Mouse (Mus musculus): Measurements from ENCODE around the gene Pip5k1b. TPM values are rescaled to one million over a fixed set of nuclear protein-coding genes. Genes with fewer than 3 reads are reported as not detected.

Pip5k1b gene
- total RNA-seq, 2 experiments from 2014 or later, result 37.0 to 40.3 TPM

DNA sequence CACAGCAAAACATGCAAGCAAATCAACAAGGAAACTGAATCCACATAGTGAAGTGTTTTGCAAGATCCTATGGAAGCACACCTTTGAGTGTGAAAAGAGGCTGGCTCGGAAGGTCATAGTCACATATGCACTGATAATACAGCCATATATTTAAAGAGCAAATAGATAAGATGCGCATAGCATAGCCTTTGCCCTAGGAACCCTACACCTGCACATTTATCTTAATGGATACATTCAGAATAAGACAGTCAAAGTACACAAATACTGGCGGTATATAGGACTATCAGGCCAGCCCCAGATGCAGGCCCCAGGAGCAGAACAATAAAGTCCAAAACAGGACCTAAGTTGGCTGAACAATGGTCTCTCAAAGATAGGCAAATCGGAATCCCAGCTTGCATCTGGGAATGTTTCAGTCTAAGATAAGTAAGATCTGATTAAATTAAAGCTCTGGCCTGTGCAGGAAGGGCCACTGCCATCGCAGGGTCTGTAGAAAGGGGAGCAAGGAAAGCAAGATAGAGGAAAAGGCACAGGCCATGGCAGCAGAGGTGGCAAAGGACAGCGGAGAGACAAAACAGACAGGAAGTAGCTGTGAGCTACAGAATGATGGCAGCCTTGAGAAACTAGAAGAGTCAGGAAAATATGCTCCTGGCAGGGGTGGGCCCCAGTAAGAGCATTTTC lies 35.8 kb downstream of the Pip5k1b start:
- no peak for DNase-seq (ENCODE audit: low spot score in 2 of 2)

DNA sequence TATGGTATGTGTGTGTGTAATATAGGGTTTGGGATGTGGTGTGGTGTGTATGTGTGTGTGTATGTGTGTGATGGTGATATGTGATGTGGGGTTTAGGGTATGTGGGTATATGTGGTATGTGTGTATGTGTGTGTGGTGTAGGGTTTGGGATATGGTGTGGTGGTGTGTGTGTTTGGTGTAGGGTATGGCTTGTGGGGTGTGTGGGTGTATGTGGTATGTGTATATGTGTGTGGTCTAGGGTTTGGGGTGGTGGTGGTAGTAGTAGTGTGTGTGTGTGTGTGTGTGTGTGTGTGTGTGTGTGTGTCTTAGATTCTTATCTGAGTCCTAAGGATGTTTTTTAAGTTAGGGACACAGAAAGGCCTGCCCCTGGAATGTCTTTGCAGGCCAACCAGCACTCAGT lies 37.3 kb downstream of the Pip5k1b start:
- DNase-seq (ENCODE audit: low spot score in 2 of 2), result no peak

DNA sequence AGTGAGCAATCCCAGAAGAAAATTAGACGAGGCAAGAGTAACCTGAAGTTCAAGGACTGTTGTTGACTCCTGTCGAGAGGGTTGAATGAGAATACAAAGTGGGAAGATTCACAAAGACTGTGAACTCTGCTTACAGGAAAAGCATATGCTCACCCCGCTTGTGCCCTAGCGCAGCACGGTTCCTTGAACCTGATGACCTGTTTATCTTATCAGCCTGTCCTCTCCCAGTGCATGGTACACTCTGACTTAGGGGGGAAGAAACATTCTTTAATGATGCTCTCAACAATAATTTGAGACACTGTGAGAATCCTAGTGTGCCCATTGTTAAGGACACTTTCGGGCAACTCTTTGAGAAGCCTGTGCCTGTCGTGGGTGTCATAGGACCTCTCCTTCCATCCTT lies 38.6 kb downstream of the Pip5k1b start:
- DNase-seq (ENCODE audit: low spot score in 2 of 2), result no peak

DNA sequence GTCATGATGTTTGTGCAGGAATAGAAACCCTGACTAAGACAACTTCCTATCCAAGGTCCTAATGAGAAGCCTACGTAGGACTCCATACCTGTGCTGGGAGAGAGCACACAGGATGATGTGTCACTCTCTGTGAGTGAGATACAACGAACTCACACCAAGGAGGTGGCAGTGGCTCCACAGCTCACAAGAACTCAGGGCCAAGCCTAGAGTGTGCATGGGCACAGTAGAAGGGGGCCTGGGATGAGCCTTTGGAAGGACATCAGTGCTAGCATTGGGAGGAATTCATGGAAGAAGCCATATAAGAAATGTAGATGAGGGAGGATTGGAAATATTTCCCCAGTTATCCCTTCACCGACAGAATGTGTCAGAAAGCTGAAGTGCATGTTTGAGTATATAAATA lies 39.7 kb downstream of the Pip5k1b start:
- DNase-seq (ENCODE audit: low spot score in 2 of 2), result no peak

DNA sequence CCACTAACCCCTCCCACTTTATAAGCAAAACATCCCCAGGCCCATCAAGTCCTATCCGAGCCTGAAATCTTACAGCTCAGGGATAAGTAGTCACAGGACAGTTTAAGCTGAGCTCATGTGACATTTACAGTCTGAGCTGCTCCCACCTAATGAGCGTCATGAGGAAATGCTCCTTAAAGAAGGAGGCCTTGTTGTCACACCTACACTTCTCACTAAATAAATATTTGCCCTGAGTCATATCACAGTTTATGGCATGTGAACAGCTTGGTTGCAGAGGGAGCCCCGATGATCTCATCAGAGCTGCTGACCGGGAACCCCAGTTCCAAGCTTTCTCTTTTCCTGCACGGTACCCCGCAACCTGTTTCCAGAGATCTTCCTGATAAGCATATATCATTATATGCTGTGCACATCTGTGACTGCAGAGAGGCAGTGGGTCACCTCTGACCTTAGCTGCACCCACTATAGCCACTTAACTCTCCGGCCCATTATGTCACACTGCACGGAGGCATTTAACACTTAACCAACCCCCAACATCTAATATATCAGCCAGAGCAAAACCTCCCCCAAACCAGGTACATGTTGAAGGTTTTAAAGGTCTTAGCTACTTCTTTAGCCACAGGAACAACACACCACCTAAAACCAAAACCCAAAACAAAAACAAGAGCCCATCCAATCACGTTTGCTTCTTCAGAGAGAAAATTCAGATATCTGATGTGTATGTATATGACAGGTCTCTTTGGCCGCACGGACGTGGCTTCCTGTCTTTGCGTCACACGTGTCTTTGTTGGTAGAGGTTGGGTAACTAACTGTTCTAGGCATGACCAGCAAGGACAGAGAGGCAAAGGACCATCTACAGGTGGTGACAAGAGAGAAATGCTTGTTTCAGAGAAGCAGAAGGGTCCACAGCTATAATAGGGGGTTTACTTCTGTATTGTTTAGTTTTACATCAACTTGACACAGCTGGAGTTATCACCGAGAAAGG lies 40.7 kb downstream of the Pip5k1b start:
- DNase-seq (ENCODE audit: low spot score in 2 of 2), result no peak

DNA sequence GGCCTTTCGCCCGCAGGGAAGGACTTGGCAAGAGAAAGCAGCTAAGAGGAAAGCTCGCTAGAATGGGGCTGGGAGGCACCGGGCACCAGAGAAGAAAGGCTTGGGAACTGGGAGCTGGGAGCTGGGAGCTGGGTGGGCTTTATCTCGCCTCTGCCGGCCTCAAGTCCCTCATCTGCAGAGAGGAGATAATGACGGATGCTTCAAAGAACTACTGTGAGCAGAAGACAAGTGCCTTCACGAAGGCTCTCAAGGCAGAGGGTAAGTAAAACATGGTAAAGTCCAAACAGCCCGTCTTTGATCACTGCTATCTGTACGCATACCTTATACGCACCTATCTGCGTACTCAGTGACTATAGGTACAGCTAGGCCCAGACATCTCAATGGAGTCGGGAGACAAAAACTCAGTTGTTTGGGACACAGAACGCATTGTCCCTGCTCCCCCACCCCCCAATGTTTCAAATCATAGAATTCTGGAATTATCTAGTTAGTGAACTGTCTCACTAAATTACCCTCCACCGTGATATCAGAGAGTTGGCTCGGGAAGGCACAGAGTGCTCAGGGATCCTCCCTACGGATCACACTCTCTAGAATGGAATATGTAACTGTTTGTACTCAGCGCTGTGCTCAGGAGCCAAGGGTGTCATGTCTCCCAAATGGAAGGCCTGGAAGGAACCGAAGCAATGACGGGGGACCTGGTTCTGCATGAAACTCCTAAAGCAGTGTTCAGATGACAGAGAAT lies 42.4 kb downstream of the Pip5k1b start:
- DNase-seq (ENCODE audit: low spot score in 2 of 2), result no peak

DNA sequence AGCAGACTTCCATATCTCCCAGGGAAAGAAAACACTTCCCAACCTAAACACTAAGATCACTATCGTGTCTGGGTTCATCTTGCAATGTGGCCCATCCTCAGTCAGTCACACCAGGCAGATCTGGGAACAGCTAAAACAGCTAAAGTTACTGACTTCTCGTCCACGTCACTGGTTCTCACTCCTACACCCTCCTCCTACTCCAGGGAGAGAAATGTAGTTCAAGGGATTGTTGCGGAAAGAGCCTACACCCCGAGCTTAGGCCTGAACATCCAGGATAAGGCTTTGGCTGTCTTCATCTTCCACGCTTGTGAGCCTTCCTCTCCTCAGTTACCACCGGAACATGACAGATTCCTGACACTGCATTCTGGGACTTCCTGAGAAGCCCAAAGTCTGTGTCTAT lies 43.7 kb downstream of the Pip5k1b start:
- DNase-seq (ENCODE audit: low spot score in 2 of 2), result no peak

DNA sequence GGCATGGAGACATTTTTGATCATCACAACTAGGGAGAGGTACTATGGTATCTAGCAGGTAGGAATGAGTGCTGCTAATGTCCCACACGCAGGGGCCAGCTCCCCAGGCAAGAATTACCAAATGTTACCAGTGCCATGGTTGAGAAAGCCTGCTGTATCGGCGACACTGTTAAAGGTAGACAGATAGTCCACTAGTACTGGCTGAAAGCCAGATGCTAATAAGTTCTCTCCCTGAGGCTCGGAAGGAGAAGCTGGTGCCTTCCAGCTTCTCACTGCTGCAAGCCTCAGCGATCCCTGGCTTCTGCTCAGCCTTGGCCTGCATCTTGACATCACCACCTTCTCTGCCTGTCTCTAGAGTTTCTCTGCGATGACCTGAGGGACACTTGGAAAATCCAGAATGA lies 46.3 kb downstream of the Pip5k1b start:
- no peak for DNase-seq (ENCODE audit: low spot score in 2 of 2)

DNA sequence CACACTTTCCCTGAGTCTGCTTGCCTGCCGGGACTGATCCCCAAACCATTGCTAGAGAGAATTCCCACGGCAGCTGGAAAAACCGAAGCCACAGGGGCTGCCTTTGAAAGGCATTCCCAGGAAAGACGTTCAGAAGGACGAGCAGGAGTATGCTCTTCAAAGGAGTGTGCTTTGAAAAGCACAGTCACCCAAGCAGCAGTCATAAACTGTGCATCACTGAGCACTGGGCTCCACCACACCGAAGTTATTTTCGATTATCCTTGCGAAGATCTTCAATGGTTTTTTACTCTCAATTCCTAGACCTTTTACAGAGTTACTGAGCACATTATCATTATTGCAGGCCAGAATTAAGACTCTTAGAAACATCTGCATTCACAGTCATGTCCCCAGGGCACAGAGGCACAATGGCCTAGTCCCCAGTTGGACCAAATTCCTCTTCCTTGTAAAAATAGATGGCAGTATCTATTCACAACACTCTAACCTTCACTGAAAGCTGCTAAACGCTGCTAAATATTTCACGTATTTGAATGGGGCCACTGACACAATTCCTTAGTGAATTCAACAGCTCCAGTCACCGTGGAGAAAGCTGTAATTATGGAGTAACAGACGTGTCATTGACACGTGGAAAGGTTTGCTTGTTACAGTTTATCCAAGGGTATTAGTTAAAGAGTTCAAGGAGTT lies 47.4 kb downstream of the Pip5k1b start:
- no peak for DNase-seq (ENCODE audit: low spot score in 2 of 2)

DNA sequence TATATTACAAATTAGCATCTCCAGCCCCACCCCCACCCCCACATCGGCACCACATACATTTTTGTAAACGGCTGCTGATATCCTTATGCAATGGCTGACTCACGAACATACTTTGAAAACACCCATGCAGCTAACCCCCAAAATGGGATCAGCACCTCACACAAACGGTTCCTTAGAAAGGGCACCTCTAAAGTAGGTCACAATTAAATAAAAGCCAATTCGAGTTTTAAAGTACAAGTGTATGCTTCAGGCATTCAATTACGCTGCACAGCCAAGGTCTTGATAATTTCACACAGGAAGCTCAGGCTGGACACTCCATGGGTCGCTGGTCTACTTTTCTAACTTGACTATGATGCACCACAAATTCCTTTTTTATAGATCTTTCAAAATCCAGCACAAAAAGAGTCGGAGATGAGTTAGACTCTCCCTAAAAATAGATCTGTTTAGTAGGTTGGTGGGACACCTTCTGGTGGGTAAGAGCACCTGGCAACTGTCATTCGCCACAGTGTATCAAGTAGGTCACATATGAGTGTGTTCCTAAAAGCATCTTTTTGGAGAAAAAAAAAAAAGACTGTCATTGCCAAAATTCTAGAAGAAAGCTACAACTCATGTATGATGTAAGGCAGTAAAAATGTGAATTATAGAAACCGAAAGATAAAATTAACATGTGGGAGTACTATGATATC lies 52.8 kb downstream of the Pip5k1b start:
- no peak for DNase-seq (ENCODE audit: low spot score in 2 of 2)

DNA sequence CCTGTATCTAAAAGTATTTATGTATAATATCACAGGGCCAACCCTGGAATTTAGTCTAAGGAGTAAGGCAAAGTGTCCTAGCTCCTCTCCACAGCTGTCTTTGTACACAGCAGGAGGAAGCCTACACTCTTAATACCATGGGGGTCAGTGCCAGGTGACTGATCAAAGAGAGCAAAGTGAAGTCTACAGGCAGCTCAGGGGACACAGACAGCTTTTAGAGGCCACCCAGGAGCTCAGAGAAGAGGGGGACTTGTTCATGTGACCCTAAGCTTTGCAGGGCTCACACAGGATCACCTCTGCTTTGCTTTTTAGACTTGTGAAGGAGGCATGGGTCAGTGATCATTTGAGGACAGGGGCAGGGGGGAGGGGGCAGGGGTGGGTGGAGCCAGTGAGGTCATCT lies 54.1 kb downstream of the Pip5k1b start:
- DNase-seq (ENCODE audit: low spot score in 2 of 2), result no peak

DNA sequence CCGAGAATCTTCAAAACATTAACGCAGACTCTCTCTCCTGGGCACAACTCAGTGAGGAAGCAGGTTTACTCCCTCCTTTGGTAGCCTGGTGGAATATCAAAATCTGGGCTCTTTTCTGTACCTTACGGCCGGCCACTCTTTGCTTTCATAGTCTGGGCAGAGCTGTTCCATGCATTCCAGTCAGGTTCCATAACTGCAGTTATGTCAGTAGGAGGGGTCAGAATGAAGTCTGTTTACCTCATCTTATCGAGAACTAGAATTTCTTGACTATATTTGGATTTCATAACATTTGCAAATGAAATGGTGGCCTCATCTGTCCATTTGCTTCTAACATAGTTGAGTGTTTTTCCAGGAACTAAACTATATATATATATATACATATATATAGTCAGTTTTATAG lies 55.2 kb downstream of the Pip5k1b start:
- DNase-seq (ENCODE audit: low spot score in 2 of 2), result no peak

DNA sequence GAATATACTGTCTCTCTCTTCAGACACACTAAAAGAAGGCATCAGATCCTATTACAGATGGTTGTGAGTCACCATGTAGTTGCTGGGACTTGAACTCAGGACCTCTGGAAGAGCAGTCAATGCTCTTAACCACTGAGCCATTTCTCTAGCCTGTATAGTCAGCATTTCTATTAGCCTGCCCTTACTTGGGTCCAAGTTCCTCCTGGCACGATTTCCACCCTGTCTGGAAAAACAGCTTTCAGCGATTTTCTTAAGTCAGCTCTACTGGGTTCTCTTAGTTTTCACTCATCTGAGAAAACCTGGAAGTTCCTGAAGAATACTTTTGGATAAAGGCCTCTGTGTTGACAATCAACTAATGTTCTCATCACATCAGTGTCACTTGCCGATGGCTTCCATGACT lies 56.4 kb downstream of the Pip5k1b start:
- DNase-seq (ENCODE audit: low spot score in 2 of 2), result no peak

DNA sequence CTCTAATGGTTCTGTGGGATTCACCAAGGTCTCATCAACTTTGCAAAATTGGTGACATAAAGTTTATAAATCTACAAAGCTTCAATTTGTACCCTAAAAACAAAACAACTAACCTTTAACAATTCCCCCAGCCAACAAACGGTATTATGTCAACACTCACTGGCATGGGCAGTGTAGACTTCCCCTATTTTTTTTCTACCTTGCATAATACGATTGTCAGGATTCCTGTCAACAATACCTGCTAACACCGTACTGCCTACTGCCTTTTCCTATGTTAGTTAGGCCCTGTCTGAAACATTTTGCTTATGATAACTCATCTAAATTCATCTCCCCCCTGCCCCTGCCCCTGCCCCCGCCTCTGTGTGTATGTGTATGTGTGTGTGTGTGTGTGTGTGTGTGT lies 61.8 kb downstream of the Pip5k1b start:
- no peak for DNase-seq (ENCODE audit: low spot score in 2 of 2)

DNA sequence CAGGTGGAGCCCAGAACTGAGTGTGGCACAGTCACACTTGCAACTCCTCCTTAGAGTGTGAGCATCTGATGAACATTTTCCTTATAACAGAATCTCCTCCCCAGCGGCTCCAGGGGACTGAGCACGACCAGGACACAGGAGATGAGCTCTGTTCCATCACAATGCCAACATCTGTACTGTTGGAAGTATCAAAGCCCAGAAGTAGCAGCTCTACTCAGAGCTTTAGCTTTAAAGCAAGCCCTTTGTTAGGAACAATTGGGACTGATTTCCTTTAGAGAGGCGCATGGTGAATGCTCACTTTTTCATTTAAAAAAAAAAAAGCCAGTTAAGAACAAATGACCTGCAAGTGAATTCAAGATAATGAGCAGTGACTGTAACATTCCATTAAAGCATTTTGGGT lies 63.8 kb downstream of the Pip5k1b start:
- DNase-seq (ENCODE audit: low spot score in 2 of 2), result no peak

DNA sequence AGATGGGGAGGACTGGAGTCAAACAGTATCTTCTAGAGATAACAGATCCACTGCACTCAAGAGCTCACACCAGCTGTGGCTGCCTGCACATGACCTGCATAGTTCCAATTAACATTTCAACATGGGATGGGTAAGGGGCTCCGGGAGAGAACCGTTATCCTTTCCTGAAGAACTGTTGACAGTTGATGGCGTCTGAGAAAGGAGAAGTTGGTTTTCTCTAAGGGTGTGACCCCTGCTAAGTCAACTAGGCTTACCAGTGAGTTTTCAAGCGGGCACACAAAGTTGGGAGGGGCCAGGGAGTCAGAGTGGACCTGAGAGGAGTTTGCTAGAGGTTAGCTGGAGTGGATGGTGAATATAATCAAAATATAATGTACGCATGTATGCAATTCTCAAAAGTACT lies 65.4 kb downstream of the Pip5k1b start:
- no peak for DNase-seq (ENCODE audit: low spot score in 2 of 2)

DNA sequence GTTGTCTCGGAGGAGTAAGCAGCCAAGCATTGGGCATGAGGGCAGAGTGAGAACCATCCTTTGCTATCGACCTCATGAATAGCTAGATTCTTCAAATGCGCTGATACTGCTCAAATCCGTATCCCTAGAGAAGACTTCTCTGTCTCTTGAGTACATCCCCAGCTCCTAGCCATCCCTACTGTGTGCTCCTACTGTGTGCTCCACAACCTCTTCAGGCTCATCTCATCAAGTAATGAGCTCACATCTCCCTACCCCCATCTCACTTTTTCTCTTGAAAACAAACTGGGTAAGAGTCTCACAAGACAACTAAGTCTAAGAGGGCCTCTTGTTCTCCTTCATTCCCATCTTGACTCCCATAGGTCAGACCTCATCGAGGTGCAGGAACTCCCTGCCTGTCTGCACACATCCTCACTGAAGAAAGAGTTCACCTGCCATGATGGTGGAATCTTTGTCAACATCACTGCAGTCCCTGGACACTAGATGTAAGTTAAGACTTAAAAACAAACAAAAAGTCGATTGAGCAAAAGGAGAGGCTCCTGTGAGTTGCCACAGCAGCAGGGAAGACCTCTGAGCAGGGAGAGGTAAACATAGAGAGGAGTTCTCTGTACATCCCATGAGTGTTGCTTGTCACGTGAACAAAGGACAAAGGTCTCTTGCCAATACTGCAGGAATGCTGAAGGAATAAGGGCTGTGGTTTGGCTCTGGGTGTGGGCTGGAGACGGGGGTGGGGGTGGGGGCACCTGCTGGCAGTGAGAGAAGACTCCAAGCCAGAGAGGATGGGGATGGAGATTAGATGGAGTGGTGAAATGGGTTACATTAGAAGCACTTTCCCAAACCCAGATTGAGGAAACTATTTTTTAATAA lies 69.0 kb downstream of the Pip5k1b start:
- no peak for DNase-seq (ENCODE audit: low spot score in 2 of 2)

DNA sequence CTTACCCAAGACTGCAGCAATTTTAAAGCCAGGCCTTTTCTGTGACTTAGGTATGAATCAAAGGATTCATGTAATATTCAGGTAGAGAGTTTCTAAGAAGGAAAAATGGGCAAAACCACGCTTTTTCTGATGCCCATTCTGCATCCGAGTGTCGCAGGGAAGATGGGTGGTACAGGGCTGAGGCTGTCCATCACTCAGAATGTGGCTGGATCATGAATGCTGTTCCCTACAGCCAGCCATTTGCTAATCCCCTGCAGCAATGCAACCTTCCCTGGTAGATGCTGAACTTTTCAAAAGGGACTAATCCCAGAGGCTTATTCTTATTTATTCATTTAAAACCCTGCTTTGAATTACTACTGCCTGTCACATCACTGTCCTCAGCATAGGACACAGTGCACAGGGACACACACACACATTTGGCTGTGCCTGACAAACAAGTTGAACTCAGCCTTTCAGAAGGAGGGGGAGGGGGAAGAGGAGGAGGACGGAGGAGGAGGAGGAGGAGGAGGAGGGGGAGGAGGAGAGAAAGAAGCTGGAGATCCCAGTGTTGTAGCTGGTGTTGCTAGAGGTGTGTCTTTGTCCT lies 71.0 kb downstream of the Pip5k1b start:
- no peak for DNase-seq (ENCODE audit: low spot score in 2 of 2)

DNA sequence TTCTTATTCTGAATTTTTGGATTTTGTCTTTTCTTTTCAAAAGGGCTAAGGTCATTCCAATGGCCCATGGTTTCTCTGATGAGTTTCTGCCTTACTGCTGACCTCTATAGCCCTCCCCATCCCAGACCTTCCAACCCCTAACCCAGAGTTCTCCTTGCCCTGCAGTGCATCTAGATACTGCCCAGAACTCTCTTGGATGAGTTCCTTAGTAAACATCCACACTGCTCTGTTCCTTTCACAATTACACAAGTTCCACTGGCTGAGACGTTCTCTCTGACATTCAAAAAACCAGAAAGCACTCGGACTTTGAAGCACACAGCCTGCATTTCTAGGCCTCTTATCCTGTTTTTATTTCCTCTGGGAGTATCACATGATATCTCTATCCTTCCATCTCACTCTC lies 74.8 kb downstream of the Pip5k1b start:
- no peak for DNase-seq (ENCODE audit: low spot score in 2 of 2)
